Mouse (Mus musculus): ENCODE measurements at regions not wholly inside any gene's neighbourhood (a gene's known extent, or its start where the extent isn't known, plus 50 kb on each side); places are given as distances from the start of the nearest gene placed in this dataset.

DNA sequence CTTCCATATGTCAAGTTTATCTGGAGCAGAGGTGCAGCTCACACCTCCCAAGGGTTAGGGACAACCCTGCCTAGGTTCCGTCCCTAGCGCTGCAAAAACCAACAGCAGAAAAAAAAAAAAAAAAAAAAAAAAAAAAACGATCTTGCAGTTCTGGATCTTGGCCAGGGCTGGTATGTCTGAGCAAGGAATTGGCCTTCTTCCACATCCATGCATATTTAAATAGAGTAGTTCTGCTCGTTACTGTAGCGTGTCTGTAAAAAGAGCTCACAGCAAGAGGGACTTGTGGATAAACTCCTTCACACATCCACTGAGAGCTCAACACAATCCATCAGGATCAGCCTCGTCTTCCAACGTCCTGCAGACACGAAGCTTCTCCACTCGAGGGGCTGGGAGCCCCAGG lies 639.4 kb upstream of the Adam5 start:
- DNase-seq (ENCODE audit: low read depth): no peak

DNA sequence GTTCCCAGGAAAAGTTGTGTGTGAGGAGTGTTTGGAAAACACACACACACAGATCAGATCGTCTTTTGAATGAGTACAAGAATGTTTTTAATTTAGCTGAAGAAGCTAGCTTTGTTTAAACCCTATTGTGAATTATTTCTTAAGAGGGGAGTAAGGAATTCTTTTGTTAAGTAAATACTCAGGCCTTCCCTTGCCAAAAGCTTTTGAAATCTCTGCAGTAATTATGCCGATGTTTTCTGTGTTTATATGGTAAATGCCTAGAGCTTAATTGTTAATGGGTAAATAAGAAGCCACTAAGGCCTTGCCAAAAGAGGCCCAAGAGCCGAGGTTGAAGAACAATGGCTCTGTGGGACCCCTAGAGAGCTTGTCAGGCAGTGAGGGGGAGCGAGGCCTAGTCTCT lies 638.3 kb upstream of the Adam5 start:
- no peak for DNase-seq (ENCODE audit: low read depth)

DNA sequence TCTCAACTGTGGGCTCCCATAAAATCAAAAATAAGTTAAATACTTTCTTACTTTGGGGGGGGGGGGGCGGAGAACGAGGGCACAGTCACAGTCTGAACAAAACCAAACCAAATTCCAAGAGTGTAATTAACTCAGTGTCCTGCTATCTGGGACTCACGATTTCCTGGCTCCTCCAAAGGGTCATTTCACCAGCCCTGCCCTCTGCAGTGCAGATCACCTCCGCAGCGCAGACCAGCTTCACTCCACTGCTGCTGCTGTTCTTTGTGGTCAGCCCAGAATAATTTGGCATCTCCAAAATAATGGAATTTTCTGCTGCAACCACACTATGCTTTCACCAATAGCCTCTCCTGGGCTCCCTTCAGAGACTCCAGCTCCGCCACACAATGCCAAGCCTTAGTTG lies 631.5 kb upstream of the Adam5 start:
- no peak for DNase-seq (ENCODE audit: low read depth)

DNA sequence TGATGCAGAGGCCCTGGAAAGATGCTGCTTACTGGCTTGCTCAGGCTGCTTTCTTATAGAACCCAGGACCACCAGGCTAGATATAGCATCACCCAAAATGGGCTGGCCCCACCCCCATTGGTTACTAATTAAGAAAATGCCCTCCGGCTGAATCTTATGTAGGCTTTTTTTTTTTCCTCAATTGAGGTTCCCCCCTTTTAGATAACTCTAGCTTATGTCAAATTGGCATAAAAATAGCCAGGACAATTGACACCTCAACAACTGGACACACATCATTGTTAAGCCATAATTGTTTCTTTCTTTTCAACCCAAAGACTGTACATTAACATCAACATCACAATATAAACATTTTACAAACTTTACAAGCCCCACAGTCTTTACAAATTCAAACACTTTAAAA lies 630.8 kb upstream of the Adam5 start:
- DNase-seq (ENCODE audit: low read depth): no peak

DNA sequence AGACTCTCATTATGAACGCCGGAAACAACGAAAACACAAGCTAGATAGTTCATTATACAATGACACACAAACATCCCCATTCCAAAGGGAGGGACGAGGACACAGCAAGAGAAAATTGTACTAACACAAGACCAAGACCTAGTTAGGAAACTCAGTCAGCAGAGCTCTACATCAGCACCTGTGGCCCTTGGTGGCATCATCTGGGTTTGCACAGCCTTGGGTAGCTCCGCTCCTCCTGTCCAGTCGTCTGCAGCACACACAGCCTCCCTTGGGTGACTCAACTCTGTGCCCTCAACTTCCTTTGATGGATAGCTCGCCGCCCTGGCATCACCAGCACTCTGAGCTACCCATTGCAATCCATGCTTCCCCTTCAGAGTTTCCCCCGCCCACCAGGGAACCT lies 629.7 kb upstream of the Adam5 start:
- DNase-seq (ENCODE audit: low read depth): no peak

DNA sequence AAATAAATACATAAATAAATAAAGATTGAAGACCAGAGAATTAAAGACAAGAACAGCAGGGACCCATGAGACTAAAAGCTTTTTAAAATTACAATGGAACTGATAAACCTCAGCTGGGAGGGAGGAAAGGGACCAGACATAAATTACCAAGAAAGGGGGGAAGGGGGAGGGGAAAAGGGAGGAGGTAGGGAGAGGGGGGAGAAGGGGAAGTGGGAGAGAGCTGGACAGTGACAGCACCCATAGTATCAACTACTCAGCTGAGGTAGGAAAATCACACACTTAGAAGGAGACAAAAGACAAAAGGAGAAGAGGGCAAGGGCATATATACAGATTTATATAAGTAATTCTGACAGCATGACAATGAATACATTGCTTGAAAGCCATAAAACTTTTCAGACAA lies 626.4 kb upstream of the Adam5 start:
- no peak for DNase-seq (ENCODE audit: low read depth)

DNA sequence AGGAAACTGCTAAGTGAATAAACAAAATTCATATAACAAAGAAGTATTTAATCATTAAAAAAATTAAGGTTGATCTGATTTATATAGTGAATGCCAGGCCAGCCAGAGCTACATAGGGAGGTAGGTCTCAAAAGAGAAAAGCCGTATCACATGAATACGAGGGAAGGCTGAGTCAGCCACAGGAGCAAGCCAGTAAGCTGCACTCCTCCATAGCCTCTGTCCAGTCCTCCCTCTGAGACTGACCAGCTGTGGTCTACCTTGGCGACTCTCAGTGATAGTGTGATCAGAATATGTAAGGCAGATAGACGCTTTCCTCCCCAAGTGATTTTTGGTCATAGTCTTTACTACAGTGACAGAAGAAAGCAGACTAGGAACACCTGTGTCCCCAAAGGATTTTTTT lies 625.4 kb upstream of the Adam5 start:
- no peak for DNase-seq (ENCODE audit: low read depth)

DNA sequence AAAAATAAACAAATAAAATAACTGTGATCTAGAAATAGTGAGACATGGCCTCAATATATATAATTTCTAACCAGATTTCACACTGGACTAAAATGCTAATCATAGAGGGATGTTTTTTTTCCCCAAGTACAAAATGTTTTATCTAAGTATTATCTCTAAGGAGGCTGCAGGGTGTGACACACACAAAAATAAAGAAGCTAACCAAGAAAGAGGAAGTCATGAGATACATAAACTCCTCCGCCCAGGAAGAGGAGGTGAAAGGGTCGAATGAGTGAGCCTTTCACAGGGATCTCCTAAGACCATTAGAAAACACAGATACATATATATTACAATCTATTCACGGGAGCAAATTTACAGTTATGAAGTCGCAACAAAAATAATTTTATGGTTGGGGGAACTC lies 623.7 kb upstream of the Adam5 start:
- DNase-seq (ENCODE audit: low read depth): peak; percentile 61

DNA sequence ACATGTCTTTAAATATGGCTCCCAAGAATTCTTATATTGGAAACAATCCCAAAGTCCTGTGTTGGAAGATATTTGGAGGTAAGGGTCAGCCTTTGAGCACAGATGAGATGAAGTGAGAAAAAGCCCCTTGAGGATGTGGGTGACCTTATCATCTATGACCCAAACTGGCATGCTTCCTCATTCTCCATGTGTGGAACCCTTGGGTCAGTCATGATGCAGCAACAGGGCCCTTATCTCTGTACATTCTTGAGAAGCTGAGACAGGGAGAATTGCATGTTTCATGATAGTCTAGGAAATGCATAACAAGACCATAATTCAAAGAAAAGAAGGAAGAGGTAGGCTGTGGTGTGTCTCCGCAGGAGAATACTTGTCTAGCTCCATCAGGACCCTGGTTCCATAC lies 621.8 kb upstream of the Adam5 start:
- DNase-seq (ENCODE audit: low read depth): peak; percentile 73

DNA sequence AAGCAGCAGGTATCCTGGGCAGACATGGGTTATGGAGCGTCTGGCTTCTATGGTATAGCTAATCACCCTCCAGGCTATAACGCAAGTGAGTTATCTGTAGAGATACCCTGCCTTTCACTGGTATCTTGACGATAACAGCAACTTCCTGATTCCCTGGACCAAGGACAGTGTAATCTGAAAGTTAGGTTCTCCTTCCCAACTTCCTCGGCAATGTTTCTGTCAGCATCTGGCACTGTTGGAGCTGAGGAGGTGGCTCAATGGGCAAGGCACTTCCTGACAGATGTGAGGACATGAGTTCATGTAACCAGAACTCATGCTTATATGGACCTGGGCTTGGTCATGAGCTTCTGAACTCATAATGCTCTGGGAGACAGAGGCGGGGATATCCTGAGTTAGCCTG lies 620.9 kb upstream of the Adam5 start:
- DNase-seq (ENCODE audit: low read depth): peak; percentile 61

DNA sequence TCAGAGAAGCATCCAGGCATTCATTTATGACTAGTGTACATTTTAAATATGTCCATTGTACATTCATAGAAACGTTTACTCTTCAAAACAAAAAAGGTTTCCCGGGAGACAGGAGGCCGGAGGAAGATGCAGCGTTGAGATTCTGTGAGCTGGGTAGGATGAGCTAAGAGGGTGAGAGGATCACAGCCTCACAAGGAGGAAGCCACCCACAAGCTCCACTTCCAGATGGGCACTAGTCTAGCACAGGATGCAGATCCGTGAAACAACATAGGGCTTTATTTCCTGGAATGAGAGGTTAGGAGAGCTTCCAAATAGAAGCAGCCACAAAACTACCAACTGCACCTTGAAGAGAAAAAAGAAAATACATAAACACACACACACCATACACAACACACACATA lies 619.4 kb upstream of the Adam5 start:
- no peak for DNase-seq (ENCODE audit: low read depth)

DNA sequence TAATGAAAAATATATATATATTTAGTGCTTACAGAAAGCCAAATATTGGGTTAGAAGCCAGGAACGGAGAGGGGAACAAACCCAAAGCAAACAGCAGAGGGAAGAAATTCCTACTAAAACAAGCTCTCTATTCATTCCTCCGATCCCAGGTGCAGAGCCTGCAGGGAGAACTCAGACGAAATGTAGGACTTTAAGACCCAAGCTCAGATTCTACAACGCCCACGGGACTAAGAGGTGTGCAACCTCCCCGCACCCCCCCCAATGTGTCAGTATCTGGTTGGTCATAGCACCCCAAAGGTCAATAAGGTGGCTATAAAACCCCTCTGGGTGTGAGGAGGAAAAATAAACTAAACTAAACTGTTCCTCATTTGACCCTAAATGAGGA lies 616.9 kb upstream of the Adam5 start:
- no peak for DNase-seq (ENCODE audit: low read depth)

DNA sequence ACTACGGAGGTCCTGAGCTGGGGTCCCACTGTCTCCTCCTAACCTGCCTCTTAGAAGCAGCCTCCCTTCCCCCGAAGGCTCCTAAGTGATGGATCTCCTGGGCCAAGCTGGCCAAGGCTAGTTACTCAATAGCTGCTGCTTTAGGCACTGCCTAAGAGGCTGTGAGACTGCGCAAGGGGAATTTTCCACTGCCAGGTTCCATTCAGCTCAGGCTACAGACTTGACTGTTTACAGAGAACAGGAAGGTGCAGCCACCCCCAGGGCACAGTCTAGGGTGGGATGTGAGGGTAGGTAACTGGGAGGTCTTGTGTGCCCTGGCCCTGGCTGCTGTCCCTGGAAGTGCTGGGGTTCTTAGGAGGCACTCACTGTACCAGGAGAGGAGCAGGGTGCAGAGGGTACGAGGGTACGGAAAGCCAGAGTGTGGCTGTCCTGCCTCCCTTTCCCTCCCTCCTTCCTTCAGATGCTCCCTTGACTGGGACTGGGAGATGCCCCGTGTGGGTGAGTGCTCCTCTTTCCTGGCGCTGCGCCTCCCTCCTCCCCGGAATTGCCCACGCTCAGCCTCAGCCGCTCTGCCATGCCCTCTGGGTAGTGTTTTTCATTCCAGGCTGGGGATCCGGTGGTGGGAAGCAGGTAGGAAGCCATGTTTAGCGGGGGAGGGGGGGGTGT lies 616.4 kb upstream of the Adam5 start:
- DNase-seq (ENCODE audit: low read depth): no peak

DNA sequence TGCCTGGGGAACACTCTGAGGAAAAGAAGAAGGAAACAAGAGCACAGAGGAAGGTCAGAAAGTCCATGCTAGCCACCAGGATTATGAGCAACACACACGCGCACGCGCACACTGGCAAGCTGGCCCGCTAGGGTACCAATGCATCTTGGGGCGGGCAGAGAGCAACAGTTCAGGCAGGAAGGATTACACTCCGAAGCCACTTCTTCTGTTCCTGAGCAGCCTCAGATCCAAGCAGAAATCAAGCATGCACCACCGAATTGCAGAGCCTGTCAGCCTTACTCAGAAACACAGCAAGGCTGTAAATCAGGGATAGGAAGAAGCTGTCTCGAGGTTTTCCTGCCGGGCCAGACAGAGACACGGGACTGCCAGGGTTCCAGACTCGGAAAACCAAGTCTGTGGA lies 615.8 kb upstream of the Adam5 start:
- no peak for DNase-seq (ENCODE audit: low read depth)

DNA sequence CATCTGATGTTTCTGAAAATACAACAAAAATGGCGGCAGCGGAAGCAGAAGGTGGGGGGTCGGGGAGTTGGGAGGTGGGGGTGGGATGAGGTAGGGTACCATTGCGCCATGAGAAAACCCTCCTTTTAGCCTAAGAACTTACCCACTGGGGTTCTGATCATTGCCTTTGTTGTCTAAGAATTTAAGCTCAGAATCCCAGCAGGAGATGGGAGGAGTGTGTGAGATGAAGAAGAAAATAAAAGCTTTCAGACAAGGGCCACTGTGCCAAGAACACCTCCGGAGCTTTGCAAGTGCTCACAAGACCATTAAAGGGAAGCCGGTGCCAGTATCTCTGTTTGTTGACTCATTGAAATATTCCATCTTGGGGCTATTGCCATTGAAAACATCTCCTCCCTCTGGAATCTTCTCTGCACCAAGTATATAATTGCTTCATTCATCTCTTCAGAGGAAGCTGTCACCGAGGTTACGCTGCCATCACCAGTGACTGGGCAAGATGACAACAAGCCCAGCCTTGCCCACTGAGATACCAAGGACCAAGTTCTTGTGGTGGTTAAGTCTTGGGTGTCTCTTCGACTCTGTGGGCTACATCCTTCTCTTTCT lies 614.0 kb upstream of the Adam5 start:
- no peak for DNase-seq (ENCODE audit: low read depth)

DNA sequence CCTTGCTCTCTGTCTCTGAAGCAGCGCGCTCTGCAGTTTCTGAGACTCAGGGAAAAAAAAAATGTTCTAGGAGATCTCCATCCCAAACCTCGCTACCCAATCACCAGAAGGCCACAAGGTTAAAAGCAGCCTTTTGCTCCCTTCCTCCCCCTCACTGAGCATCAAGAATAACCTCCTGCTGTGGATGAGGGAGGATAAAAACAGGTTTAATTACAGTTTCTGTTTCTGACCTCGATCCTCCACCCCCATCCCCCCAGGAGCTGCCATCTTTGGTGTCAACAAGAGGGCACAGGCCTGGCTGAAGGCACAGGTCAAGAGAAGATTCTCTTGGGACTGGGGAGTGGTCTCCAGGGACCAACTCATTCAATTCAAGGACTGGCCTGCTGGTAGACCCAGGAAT lies 613.0 kb upstream of the Adam5 start:
- no peak for DNase-seq (ENCODE audit: low read depth)

DNA sequence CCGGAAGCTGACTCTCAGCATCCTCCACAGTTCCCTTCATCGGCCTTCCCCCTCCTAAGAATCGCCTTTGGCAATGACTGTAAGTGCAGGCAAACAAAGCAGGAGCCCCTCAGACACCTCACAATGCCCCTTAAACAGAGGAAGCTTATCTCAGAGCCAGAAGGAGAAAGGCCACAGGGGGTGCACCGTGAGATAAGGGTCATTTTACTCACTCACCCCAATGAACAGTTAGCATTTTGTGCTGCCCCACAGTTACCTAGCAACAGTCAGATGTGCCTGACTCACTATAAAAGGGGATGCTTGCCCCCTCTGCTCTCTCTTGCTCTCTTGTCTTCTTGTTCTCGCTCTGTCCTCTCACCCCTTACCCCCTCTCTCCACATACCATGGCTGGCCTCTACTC lies 606.4 kb upstream of the Adam5 start:
- no peak for DNase-seq (ENCODE audit: low read depth)

DNA sequence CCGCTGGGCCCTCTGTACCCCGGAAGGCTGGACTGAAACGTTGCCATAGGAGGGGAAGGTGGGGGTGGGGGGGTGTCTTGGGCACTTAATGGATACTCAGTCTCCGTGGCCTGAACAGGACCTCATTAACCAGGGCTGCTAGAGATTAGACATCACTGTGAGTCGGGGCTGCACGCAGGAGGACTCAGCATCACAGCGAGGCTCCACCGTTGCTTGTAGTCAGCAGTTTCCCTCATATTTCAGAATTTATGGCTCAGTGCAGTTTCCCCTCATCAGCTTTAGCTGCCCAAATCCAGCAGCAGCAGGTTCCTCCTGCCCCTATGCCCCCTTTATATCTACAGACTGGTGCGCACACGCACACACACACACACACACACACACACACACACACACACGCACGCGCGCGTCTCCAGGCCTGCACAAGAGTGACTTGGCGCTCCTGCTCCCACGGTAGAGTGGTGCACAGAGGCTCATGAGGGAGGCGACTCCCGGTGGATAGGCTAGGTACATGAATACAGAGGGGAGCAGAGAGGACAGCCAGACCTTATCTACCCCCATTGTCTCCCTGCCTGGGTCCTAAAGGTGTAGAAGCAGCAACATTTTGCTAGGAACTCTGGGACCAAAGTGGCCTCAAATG lies 605.8 kb upstream of the Adam5 start:
- no peak for DNase-seq (ENCODE audit: low read depth)

DNA sequence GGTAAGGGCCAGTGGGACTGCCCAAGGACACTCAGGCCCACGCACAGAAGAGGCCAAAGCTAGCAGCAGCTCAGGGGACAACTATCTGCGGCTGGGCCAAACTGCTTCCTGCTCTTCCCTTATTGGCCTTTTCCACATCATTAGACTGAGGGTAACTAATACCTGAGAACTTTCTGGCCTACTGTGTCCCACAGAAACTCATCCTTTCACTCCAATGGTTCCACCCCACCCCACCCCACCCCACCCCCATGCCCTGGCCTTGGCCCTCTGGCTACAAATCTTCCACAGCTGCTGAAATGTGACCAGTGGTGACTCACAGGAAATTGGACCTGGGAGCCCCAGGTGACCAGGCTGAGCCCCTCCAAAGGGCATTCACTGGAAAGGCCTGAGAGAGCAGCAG lies 604.6 kb upstream of the Adam5 start:
- DNase-seq (ENCODE audit: low read depth): no peak

DNA sequence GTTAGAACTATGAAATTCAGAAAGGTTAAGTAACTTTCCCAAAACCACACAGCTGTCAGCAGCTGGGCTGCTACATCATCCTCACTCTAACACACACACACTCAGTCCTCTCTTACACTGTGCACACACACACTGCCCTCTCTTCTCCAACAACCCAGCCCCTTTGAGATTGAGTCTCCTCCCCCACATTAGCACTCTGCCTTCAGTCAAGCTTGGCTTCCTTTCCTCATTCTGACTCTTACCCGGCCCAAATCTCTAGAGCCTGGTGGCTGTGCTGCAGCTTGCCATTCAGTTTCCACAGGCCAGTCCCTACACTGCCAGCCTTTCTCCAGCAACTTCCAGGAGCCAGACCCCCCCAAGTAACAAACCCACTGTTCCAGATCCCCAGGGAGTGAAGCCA lies 602.0 kb upstream of the Adam5 start:
- no peak for DNase-seq (ENCODE audit: low read depth)

DNA sequence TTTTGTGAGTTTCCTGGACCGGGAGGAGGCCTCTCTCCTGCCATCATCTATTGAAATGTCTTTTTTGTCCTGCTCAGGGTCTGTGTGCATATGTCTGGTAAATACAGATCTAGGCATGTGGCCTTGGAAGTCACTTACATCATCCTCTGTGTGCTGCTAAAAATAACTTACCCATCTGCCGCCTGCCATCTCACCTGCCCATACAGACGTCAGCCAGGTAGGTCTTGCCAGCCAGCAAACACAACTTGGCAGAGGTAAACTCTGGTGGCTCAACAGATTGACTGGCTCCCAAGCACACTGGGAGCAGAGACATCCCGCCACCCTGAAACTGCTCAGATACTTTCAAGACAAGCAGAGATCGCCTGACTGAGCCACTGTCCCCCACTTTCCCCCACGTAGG lies 597.3 kb upstream of the Adam5 start:
- no peak for DNase-seq (ENCODE audit: low read depth)

DNA sequence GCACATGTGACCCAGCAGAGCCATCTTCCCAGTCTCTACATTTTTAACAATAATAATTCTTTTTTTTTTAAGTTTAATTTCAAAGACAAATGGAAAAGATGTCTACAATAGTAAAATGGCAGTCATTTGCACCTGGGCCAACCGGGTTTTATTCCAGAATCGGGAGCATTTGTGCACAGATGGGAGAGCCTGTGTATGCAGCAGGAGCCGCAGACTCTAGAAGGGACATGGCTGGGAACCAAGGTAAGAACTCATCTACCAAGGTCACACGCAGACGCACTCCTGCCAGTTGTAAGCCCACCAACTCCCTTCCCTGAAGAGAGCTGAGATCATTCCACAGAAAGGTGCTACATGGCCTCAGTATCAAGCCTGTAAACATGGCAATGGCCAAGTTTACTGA lies 586.4 kb upstream of the Adam5 start:
- DNase-seq (ENCODE audit: low read depth): no peak

DNA sequence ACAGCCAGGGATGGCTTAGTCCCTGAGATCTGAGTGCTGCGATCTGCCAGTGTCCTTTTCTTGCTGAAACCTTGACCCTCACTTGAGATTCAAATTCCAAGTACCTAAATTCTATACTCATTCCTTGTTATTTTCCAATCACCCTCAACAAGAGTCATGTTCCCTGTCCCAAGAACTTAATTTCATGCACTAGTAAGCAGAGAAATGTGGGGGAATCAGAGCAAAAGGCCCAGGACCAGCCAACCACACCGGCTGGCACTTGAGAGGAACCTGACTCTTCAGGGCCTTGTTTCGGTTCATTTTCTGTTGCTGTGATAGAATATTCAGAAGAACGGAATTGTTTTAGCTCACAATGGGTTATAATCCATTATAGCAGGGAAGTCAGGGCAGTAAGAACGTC lies 583.7 kb upstream of the Adam5 start:
- DNase-seq (ENCODE audit: low read depth): no peak

DNA sequence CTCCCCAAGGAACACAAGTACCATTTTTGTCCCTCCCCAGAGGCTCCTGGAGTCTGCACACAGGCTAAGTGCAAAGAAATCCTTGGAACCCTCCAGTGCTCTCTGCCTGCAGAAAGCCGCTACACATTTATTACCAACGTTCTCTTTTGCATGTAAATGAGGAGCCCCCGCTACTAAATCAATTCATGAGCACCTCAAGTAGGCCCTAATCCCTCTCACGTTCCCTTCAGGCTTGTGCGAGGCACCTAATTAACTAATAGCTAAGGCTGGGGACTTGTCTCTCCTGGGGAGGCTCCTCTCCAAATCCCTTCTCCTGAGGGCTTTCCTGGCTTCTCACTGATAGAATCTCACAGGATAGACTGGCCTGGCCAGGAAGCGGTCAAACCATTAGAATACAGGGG lies 568.6 kb upstream of the Adam5 start:
- DNase-seq (ENCODE audit: low read depth): no peak

Data from 416B (cell line).